Mouse (Mus musculus): ENCODE measurements around the gene 1700017B05Rik. TPM values are rescaled to one million over a fixed set of nuclear protein-coding genes. Genes with fewer than 3 reads are reported as not detected.

1700017B05Rik gene
- 60.7 TPM for polyA plus RNA-seq (2017; shearing (Covaris generic))

DNA sequence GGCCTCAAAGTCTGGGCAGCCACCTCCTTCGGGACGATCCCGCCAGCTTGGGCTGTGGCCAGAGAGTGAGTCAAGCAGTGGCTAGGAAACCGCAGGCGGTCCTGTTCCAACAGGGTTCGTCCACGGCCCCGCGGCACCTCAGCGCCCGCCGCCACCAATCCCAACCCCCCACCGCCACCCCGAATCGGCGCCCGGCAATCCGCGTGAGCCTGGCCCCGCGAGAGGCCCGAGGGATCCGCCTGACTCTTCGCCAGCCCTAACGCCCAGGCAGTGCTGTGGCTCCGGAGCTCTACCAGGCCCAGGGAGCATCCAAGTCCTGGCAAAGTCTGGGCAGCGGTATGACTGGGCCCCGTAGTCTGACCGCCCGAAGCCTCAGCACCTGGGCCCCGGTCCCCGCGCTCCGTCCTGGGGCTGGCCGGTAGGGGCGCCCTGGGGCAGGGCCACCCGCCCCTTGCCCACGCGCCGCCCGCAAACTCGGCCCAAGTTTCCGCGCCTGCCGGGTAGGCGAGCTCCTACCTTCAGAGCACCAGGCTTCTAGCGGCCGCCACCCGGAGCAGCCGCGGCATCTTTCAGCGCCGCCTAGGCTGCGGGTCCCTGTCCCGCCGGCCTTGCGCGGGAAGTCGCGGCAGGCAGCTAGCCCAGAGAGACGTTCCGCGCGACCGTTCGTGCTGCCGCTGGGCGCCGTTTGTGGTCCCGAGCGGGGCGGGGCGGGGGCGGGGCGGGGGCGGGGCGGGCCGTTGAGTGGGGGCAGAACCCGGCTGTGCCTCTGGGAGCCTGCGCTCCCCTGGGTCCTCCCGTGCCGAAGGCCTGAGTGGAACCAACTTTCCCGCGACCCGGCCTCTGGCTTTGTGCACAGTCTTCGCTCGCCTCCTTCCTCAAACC, at the start of gene 1700017B05Rik:
1700017B05Rik (minus strand) TSS at position 700 of the 882 bp plus-strand sequence.

DNA sequence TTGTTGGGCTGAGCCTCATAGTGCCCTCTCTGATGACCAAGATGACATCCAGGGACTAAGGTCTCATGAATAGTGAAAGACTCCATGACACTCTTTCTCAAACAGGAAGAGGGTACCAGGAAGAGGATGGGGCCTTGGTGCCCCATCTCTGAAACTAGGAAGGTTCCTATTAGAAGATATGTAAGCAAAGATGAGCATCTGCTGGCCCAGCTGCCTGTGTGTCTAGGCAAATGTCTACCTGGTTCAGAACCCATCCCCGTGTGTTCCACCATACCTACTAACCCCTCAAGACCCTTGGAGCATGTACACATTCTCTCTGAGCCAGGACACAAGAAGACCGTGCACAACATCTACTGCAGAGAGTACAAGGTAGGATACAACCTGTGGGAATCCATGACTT, 26.2 kb downstream of the 1700017B05Rik start, which contains the start of gene Trcg1:
Trcg1 (plus strand) TSS at position 301 of the 400 bp plus-strand sequence.

Other genes starting within 250 kb of the 1700017B05Rik start
- 38.9 TPM for gene Sin3a, start 190.6 kb downstream of the 1700017B05Rik start, polyA plus RNA-seq (2017; shearing (Covaris generic))
- gene Man2c1, start 131.9 kb downstream of the 1700017B05Rik start, polyA plus RNA-seq (2017; shearing (Covaris generic)): 123 TPM
- gene Neil1, start 114.3 kb downstream of the 1700017B05Rik start, polyA plus RNA-seq (2017; shearing (Covaris generic)): 107 TPM
- gene Commd4, start 104.3 kb downstream of the 1700017B05Rik start, polyA plus RNA-seq (2017; shearing (Covaris generic)): 202 TPM
- gene Trcg1, start 26.1 kb downstream of the 1700017B05Rik start, polyA plus RNA-seq (2017; shearing (Covaris generic)): not detected
- gene Ppcdc, start 177.5 kb upstream of the 1700017B05Rik start, polyA plus RNA-seq (2017; shearing (Covaris generic)): 155 TPM
- 0.10 TPM for gene Scamp5, start 205.4 kb upstream of the 1700017B05Rik start, polyA plus RNA-seq (2017; shearing (Covaris generic))
- gene Rpp25, start 241.4 kb upstream of the 1700017B05Rik start, polyA plus RNA-seq (2017; shearing (Covaris generic)): not detected

All from naive thymus-derived CD4-positive, alpha-beta T cell, adult 5 months (primary cell).